Mouse (Mus musculus) hindbrain, embryonic 10.5 days (tissue): Measurements from ENCODE around the gene BC034090. TPM values are rescaled to one million over a fixed set of nuclear protein-coding genes. Genes with fewer than 3 reads are reported as not detected.

Experiments used
- DNase-seq: peaks from one replicate; pipeline ENCODE4 v3.0.0-alpha.2; 2017; ENCODE audit warnings: low spot score
- H3K27ac ChIP-seq: fragments of 300-500 bp; sonication (generic); 2 replicates; pipeline ENCODE4 v1.5.1; 2016; ENCODE audit warnings: mild to moderate bottlenecking, moderate library complexity
- H3K27me3 ChIP-seq: fragments of 300-500 bp; sonication (generic); 2 replicates; pipeline ENCODE4 v1.6.1; 2016; ENCODE audit warnings: mild to moderate bottlenecking; ENCODE audit not compliant: poor library complexity, insufficient read depth, severe bottlenecking
- H3K36me3 ChIP-seq: fragments of 300-500 bp; sonication (generic); 2 replicates; pipeline ENCODE4 v1.6.1; 2016; ENCODE audit warnings: mild to moderate bottlenecking, moderate library complexity
- H3K4me1 ChIP-seq: fragments of 300-500 bp; sonication (generic); replicated peaks from 2 replicates; pipeline ENCODE4 v1.6.1; 2016; ENCODE audit warnings: mild to moderate bottlenecking
- H3K4me3 ChIP-seq: fragments of 300-500 bp; sonication (generic); 2 replicates; pipeline ENCODE4 v1.5.1; 2016; ENCODE audit warnings: mild to moderate bottlenecking, moderate library complexity
- H3K9me3 ChIP-seq: fragments of 300-500 bp; sonication (generic); 2 replicates; pipeline ENCODE4 v1.6.1; 2016; ENCODE audit warnings: mild to moderate bottlenecking, moderate library complexity
- WGBS: fragments of 180-500 bp; shearing (Covaris S2); methylation state at CpG from one replicate; pipeline ENCODE4 v1.1.7; 2016; 5-methylcytosine and 5-hydroxymethylcytosine counted together
- polyA plus RNA-seq: library from polyadenylated mRNA; unstranded; fragments of >200 nt; fragmentation: Nextera tagmentation; extraction: Ambion mirVana; gene quantifications from 2 replicates; pipeline ENCODE4 v1.2.1, GENCODE M21; 2016

BC034090 gene
- polyA plus RNA-seq, 1 experiment from 2014 or later = 5.3 TPM

DNA sequence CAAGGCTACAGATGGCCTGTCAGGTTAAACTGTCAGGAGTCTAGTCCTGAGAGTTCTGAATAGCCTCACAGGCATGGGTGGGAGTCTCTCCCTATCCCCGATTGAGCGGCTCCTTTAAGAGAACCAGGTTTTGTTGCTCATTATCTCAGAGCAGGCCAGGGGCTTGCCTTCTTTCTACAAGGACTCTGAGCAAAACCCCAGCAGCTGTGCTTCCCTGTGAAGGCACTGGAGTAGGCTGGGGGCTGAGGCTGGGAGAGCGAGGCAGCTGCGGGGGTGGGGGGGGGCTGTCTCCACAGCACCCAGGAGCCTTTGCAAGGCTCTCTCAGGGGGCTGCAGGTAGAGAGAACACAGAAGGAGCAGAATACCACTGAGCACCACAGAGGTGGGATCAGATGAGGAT, 5.1 kb downstream of the BC034090 start:
- DNase-seq = no peak
- no peak overlapping the region for H3K4me3 ChIP-seq
- peaks cover 65% of the 10 kb centered on the region for H3K4me1 ChIP-seq
- H3K27ac ChIP-seq = peak overlapping the region; percentile 17; the same call in 1 of the 2 replicates
- WGBS = 80% methylated on average over 4 of the region's 4 CpGs
- peaks cover 22% of the 10 kb centered on the region for H3K36me3 ChIP-seq
- no peaks in the 10 kb centered on the region for H3K9me3 ChIP-seq
- peaks cover 20% of the 10 kb centered on the region for H3K27me3 ChIP-seq

- Histone ChIP-seq H3K36me3 (peaks cover 22% of the 10 kb centered on the region), H3K4me3 (no peak overlapping the region), H3K27me3 (peaks cover 18% of the 10 kb centered on the region), H3K9me3 (no peaks in the 10 kb centered on the region), H3K4me1 (peaks cover 67% of the 10 kb centered on the region), H3K27ac (peak overlapping the region; percentile 77; the same call in 1 of the 2 replicates)
- 90% methylated on average over 5 of the region's 5 CpGs for WGBS
- no peak for DNase-seq
Measured at GRCm38 (mm10) chr1:155238126-155238525, 6.1 kb downstream of the BC034090 start.

- DNase-seq = peak; percentile 17
- Histone ChIP-seq H3K36me3 (peaks cover 22% of the 10 kb centered on the region), H3K9me3 (no peaks in the 10 kb centered on the region), H3K4me3 (no peak overlapping the region), H3K27me3 (peaks cover 14% of the 10 kb centered on the region), H3K27ac (peak overlapping the region; percentile 77), H3K4me1 (peaks cover 74% of the 10 kb centered on the region)
- 69% methylated on average over 11 of the region's 11 CpGs for WGBS
Measured at GRCm38 (mm10) chr1:155237390-155237789, 6.9 kb downstream of the BC034090 start.

DNA sequence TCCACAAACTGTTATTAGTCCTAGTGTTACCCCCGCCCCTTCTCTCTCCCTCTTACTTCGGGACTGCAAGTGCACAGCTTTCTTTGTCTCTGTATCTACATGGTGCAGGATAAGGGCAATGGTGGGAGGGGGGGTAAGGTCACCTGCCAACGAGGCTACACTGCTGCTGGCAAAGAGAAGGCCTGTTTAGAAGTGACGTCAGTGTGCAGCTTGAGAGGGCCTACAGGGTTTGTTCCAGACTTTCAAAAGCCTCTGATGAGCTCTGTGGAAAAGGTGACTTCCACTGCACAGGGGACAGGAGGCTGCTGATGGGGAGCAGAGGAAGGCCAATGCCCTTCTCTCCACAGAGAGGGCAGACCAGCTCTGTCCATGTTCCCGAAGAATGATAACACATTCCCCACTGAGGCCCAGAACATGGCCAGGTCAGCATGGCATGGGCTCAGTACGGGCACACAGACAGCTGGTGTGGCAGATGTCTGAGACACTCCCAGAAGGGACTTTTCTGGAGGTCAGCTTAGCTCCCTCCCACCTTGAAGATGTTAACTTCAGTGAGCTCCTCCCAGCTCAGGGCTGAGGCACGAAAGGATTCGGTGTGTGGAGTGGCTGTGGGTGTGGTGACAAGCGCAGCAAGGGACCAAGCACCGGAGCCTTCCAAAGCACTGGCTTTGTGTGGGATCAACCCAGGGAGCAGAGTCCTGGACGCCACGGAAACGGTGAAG, 7.8 kb downstream of the BC034090 start:
- no peak overlapping the region for H3K4me3 ChIP-seq
- H3K27me3 ChIP-seq = peaks cover 4% of the 10 kb centered on the region
- no peak for DNase-seq
- H3K4me1 ChIP-seq = peaks cover 83% of the 10 kb centered on the region
- no peaks in the 10 kb centered on the region for H3K9me3 ChIP-seq
- peak overlapping the region; percentile 77 for H3K27ac ChIP-seq
- WGBS = 53% methylated on average over 13 of the region's 13 CpGs
- H3K36me3 ChIP-seq = peaks cover 14% of the 10 kb centered on the region

DNA sequence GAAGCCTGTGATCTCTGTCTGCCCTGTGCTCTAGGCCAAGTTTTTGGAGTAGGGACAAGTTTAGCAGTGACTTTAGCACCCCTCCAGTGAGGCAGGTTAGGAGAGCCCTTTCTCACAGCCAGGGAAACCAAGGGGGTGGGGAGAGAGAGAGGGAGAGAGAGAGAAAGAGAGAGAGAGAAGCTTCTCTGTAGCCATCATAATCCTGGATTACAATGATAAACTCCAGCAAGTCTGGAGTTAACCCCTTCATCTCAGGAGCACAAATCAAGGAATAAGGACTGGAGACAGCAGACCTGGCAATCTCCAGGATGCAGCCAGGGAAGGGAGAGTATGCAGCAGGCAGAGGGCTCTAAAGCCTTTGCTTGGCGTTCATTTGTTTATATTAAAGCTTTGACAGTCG, 8.6 kb downstream of the BC034090 start:
- H3K4me3 ChIP-seq = no peak overlapping the region
- no peaks in the 10 kb centered on the region for H3K9me3 ChIP-seq
- WGBS = 48% methylated on average over 2 of the region's 2 CpGs
- peaks cover 6% of the 10 kb centered on the region for H3K27me3 ChIP-seq
- peak overlapping the region; percentile 77 for H3K27ac ChIP-seq
- H3K4me1 ChIP-seq = peaks cover 92% of the 10 kb centered on the region
- 0 out of 2 replicates have a peak, but pooled peaks cover 7% of the 10 kb centered on the region for H3K36me3 ChIP-seq
- no peak for DNase-seq

GRCm38 (mm10) chr1:155233931-155234607, 10.2 kb downstream of the BC034090 start:
- Histone ChIP-seq H3K9me3 (no peaks in the 10 kb centered on the region), H3K4me1 (peaks cover 92% of the 10 kb centered on the region), H3K27me3 (peaks cover 6% of the 10 kb centered on the region), H3K36me3 (no peaks in the 10 kb centered on the region), H3K27ac (peak overlapping the region; percentile 87), H3K4me3 (peak overlapping the region; percentile 16; the same call in 1 of the 2 replicates)
- DNase-seq = peak; percentile 52
- WGBS = 24% methylated on average over 14 of the region's 14 CpGs

DNA sequence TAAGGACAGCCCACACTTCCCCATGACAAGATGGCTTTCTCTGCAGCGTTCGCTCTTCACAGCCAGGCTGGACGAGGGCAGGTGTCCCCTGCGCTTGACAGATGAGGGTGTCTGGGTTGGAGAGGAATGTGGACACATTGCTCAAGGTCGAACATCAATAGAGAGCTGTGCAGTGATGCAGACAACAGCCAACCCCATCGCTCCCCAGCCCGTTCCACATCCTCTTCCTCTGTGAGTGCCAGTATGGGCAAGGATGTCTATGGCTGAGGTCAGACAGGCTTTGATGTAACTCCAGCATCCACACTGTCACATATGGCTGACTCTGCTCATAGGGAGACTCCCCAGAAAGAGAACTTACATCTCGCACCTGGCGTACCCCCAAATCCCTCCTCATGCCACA, 10.9 kb downstream of the BC034090 start:
- Histone ChIP-seq H3K4me3 (no peak overlapping the region), H3K36me3 (no peaks in the 10 kb centered on the region), H3K27me3 (peaks cover 6% of the 10 kb centered on the region), H3K4me1 (peaks cover 97% of the 10 kb centered on the region), H3K27ac (peak overlapping the region; percentile 87), H3K9me3 (no peaks in the 10 kb centered on the region)
- WGBS = 86% methylated on average over 9 of the region's 9 CpGs
- DNase-seq = no peak

DNA sequence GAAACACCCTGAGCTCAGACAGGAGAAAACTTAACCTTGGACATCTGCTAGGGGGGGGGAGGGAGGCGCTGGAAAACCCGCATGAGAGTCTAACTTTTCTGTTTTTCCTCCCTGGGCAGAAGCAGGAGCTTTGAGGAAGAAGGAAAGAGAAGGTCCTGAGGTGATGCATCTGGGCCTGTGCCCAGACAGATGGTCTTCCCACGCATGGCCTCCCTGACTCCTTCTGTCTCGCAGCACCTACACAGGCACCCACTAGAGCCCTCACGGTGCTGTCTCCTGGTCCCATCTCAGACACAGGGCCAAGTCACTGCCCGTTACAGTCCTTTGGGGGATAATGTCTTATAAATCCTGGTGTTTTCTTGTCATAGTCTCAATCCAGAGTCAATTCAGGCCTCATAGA, 11.5 kb downstream of the BC034090 start:
- Histone ChIP-seq H3K4me1 (peaks cover 98% of the 10 kb centered on the region), H3K27me3 (peaks cover 3% of the 10 kb centered on the region), H3K36me3 (no peaks in the 10 kb centered on the region), H3K4me3 (no peak overlapping the region), H3K27ac (peak overlapping the region; percentile 87), H3K9me3 (no peaks in the 10 kb centered on the region)
- DNase-seq = no peak
- 76% methylated on average over 6 of the region's 6 CpGs for WGBS

DNA sequence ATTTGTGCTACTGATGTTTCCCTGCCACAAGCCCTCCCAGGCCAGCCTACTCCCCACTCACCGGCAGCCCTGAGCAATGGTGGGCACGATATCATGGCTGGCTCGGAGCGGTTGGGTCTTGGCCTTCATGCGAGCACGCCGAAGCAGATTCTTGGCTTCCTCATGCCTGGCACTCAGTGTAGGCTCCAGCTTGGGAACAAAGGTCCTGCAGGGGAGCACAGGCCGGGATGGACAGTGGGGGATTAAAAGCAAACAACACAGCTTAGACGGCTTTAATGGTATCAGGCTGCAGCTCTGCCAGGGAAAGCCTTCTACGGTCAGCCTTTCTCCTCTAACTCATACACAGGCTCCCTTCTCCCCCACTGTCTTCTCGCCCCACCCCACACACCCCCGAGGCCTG, 11.9 kb downstream of the BC034090 start:
- Histone ChIP-seq H3K27me3 (peaks cover 3% of the 10 kb centered on the region), H3K36me3 (no peaks in the 10 kb centered on the region), H3K4me3 (no peak overlapping the region), H3K9me3 (no peaks in the 10 kb centered on the region), H3K27ac (peak overlapping the region; percentile 87), H3K4me1 (peaks cover 98% of the 10 kb centered on the region)
- DNase-seq = no peak
- 70% methylated on average over 12 of the region's 12 CpGs for WGBS

DNA sequence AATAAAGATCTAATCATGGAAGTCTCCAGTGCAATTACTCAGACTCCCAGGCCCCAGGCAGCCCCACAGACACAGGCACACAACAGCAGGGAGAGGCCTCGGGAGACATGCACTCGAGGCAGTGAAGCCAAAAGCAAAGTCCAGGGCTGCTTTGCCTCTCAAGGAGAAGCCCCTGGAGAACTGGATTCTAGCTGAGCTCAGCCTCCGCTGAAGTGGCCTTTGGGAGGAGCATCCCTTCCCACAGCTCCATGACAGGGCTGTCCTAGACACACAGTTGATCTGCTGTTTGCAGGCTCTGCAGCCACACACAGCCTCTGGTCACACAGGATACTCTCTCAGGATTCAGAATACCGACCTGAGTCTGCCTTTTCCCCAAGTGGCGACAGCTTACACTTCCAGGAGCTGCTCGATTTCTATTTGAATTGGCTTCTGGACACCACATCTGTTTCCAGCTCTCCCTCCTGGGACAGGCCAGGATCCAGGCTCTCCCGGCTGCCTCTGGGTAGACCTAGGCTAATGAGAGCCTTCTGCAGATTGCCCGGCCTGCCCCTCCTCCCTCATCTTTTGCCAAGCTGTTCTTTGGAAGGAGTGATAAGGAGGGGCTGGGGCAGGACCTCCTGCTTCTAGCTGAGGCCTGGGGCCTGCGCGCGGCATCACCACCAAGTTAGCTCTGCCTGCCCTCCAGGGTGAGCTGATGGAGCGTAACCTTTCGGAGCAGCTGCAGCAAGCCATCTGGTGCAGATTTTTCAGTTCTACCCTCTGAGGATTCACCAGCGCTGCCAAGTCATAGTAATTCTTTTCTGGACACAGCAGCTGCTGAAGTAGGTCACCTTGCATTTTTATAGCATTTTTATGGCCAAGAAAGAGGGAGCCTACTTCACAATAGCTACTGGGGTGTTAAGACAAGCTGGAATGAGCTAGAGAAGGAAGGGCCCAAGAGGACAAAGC, 14.5 kb downstream of the BC034090 start:
- Histone ChIP-seq H3K27me3 (peaks cover 3% of the 10 kb centered on the region; the same call in 1 of the 2 replicates), H3K4me3 (peak overlapping the region; percentile 1; the same call in 1 of the 2 replicates), H3K36me3 (peaks cover 18% of the 10 kb centered on the region), H3K4me1 (peaks cover 89% of the 10 kb centered on the region), H3K27ac (peak overlapping the region; percentile 85), H3K9me3 (no peaks in the 10 kb centered on the region)
- 22% methylated on average over 14 of the region's 14 CpGs for WGBS
- peak; percentile 79 for DNase-seq

- Histone ChIP-seq H3K27me3 (peaks cover 8% of the 10 kb centered on the region; the same call in 1 of the 2 replicates), H3K4me3 (no peak overlapping the region), H3K4me1 (peaks cover 64% of the 10 kb centered on the region), H3K9me3 (no peaks in the 10 kb centered on the region), H3K27ac (peak overlapping the region; percentile 75), H3K36me3 (peaks cover 32% of the 10 kb centered on the region)
- DNase-seq = peak; percentile 86
- WGBS = 36% methylated on average over 16 of the region's 16 CpGs
Measured at GRCm38 (mm10) chr1:155223849-155224554, 20.2 kb downstream of the BC034090 start.

DNA sequence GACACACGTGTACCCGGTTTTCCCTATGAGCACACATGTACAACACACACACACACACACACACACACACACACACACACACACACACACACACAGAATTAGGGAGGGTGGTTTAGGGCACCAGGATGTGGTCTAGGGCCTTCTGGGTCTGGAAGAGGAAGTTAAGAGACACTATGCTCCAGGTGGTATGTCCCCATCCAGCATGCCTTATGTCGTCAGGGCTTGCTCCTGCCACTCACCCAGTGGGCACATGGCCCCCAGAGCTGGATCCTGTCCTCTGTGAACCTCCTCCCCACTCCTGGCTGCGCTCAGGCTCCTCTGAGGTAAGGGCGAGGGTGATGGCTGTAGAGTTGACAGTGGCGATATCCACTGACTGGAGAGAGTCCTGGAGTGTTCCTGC, 21.2 kb downstream of the BC034090 start:
- no peak overlapping the region for H3K4me3 ChIP-seq
- H3K27ac ChIP-seq = peak overlapping the region; percentile 50; the same call in 1 of the 2 replicates
- WGBS = 87% methylated on average over 6 of the region's 6 CpGs
- H3K4me1 ChIP-seq = peaks cover 55% of the 10 kb centered on the region
- DNase-seq = no peak
- H3K27me3 ChIP-seq = peaks cover 8% of the 10 kb centered on the region; the same call in 1 of the 2 replicates
- no peaks in the 10 kb centered on the region for H3K9me3 ChIP-seq
- H3K36me3 ChIP-seq = peaks cover 32% of the 10 kb centered on the region
